Mouse (Mus musculus) lung, embryonic 16.5 days (tissue): ENCODE measurements around the gene Klhl25. TPM values are rescaled to one million over a fixed set of nuclear protein-coding genes. Genes with fewer than 3 reads are reported as not detected.

Experiments used
- ATAC-seq: fragments of 200-750 bp; cut with Nextera tagmentation; 2 replicates; pipeline ENCODE4 v1.8.0; 2017; ENCODE audit warnings: low read depth, mild to moderate bottlenecking, moderate library complexity
- H3K27ac ChIP-seq: fragments of 300-500 bp; sonication (generic); 2 replicates; pipeline ENCODE4 v1.5.1; 2014; ENCODE audit warnings: mild to moderate bottlenecking, control low read depth, low read length
- H3K27me3 ChIP-seq: fragments of 300-500 bp; sonication (generic); 2 replicates; pipeline ENCODE4 v1.6.1; 2014; ENCODE audit warnings: low read depth, low read length, mixed read lengths; ENCODE audit not compliant: control insufficient read depth, insufficient read depth
- H3K36me3 ChIP-seq: fragments of 300-500 bp; sonication (generic); 2 replicates; pipeline ENCODE4 v1.6.1; 2014; ENCODE audit warnings: low read length; ENCODE audit not compliant: control insufficient read depth, insufficient read depth
- H3K4me1 ChIP-seq: fragments of 300-500 bp; sonication (generic); replicated peaks from 2 replicates; pipeline ENCODE4 v1.6.1; 2014; ENCODE audit warnings: low read length, mixed read lengths; ENCODE audit not compliant: control insufficient read depth, insufficient read depth
- H3K4me2 ChIP-seq: fragments of 300-500 bp; sonication (generic); 2 replicates; pipeline ENCODE4 v1.6.1; 2014; ENCODE audit warnings: low read depth, low read length, control low read depth
- H3K4me3 ChIP-seq: fragments of 300-500 bp; sonication (generic); 2 replicates; pipeline ENCODE4 v1.5.1; 2014; ENCODE audit warnings: mild to moderate bottlenecking, low read length, control low read depth
- H3K9ac ChIP-seq: fragments of 300-500 bp; sonication (generic); 2 replicates; pipeline ENCODE4 v1.6.1; 2014; ENCODE audit warnings: low read length, control low read depth
- H3K9me3 ChIP-seq: fragments of 300-500 bp; sonication (generic); 2 replicates; pipeline ENCODE4 v1.6.1; 2016; ENCODE audit warnings: low read length; ENCODE audit not compliant: control insufficient read depth
- WGBS: fragments of 180-500 bp; shearing (Covaris S2); extraction: QIAGEN DNeasy Blood & Tissue Kit; methylation state at CpG from one replicate; pipeline ENCODE4 v1.1.7; 2014; 5-methylcytosine and 5-hydroxymethylcytosine counted together
- polyA plus RNA-seq: library from polyadenylated mRNA; unstranded; fragments of >200 nt; fragmentation: Nextera tagmentation; extraction: Ambion mirVana; gene quantifications from 2 replicates; pipeline ENCODE4 v1.2.1, GENCODE M21; 2015

Klhl25 gene
- polyA plus RNA-seq = 20.5 and 21.6 TPM in 2 replicates

- Histone ChIP-seq H3K4me1 (peaks cover 30% of the 10 kb centered on the region), H3K4me2 (peak within 1 kb of the TSS; percentile 87), H3K4me3 (peak within 1 kb of the TSS; percentile 93), H3K9me3 (no peaks in the 10 kb centered on the region), H3K27me3 (no peaks in the 10 kb centered on the region), H3K27ac (peak within 1 kb of the TSS; percentile 91), H3K36me3 (no peaks in the 10 kb centered on the region), H3K9ac (peak within 1 kb of the TSS; percentile 96)
- peak; percentile 97 for ATAC-seq
- WGBS = under 1% methylated on average over 60 of the region's 60 CpGs
Measured at GRCm38 (mm10) chr7:75848115-75848775, at the start of gene Klhl25. TSS of gene Klhl25 (plus strand) at chr7:75848310.

GRCm38 (mm10) chr7:75800530-75800929 is 47.6 kb upstream of the Klhl25 start:
- Histone ChIP-seq H3K9me3 (no peaks in the 10 kb centered on the region), H3K9ac (no peak overlapping the region), H3K4me3 (no peak overlapping the region), H3K27ac (no peak overlapping the region), H3K4me1 (no peaks in the 10 kb centered on the region), H3K4me2 (no peak overlapping the region), H3K36me3 (no peaks in the 10 kb centered on the region), H3K27me3 (no peaks in the 10 kb centered on the region)
- ATAC-seq = no peak
- 49% methylated on average over 4 of the region's 4 CpGs for WGBS

GRCm38 (mm10) chr7:75801022-75801421 is 47.1 kb upstream of the Klhl25 start:
- no peaks in the 10 kb centered on the region for H3K4me1 ChIP-seq
- H3K27me3 ChIP-seq = no peaks in the 10 kb centered on the region
- no peak for ATAC-seq
- H3K27ac ChIP-seq = no peak overlapping the region
- H3K36me3 ChIP-seq = no peaks in the 10 kb centered on the region
- H3K9me3 ChIP-seq = no peaks in the 10 kb centered on the region
- WGBS = 89% methylated on average over 3 of the region's 3 CpGs
- H3K4me3 ChIP-seq = no peak overlapping the region
- no peak overlapping the region for H3K9ac ChIP-seq
- H3K4me2 ChIP-seq = no peak overlapping the region

- peaks cover 5% of the 10 kb centered on the region; the same call in 1 of the 2 replicates for H3K4me1 ChIP-seq
- no peak for ATAC-seq
- no peak overlapping the region for H3K27ac ChIP-seq
- no peaks in the 10 kb centered on the region for H3K36me3 ChIP-seq
- no peaks in the 10 kb centered on the region for H3K9me3 ChIP-seq
- H3K4me2 ChIP-seq = no peak overlapping the region
- no peak overlapping the region for H3K9ac ChIP-seq
- no peaks in the 10 kb centered on the region for H3K27me3 ChIP-seq
- 83% methylated on average over 5 of the region's 5 CpGs for WGBS
- no peak overlapping the region for H3K4me3 ChIP-seq
Measured at GRCm38 (mm10) chr7:75801621-75802358, 46.3 kb upstream of the Klhl25 start.

GRCm38 (mm10) chr7:75802887-75803286 is 45.2 kb upstream of the Klhl25 start:
- Histone ChIP-seq H3K9me3 (no peaks in the 10 kb centered on the region), H3K4me2 (no peak overlapping the region), H3K27ac (no peak overlapping the region), H3K9ac (no peak overlapping the region), H3K36me3 (no peaks in the 10 kb centered on the region), H3K4me1 (peaks cover 6% of the 10 kb centered on the region; the same call in 1 of the 2 replicates), H3K4me3 (no peak overlapping the region), H3K27me3 (no peaks in the 10 kb centered on the region)
- no peak for ATAC-seq
- WGBS = 70% methylated on average over 3 of the region's 3 CpGs

- ATAC-seq = 0 out of 2 replicates have a peak, but pooled peaks have one; percentile 15
- 0 out of 2 replicates have a peak overlapping the region, but pooled peaks have one; percentile 14 for H3K27ac ChIP-seq
Measured at GRCm38 (mm10) chr7:75806161-75806560, 41.9 kb upstream of the Klhl25 start.

GRCm38 (mm10) chr7:75806711-75807110 is 41.4 kb upstream of the Klhl25 start:
- peak; percentile 54; the same call in 1 of the 2 replicates for ATAC-seq
- no peaks in the 10 kb centered on the region for H3K36me3 ChIP-seq
- no peak overlapping the region for H3K4me2 ChIP-seq
- no peaks in the 10 kb centered on the region for H3K27me3 ChIP-seq
- WGBS = 17% methylated on average over 4 of the region's 4 CpGs
- 0 out of 2 replicates have a peak overlapping the region, but pooled peaks have one; percentile 14 for H3K27ac ChIP-seq
- H3K4me3 ChIP-seq = no peak overlapping the region
- no peak overlapping the region for H3K9ac ChIP-seq
- H3K4me1 ChIP-seq = peaks cover 6% of the 10 kb centered on the region; the same call in 1 of the 2 replicates
- no peaks in the 10 kb centered on the region for H3K9me3 ChIP-seq

More at GRCm38 (mm10) chr7:75806161-75806560, 41.9 kb upstream of the Klhl25 start:
- 43% methylated on average over 4 of the region's 4 CpGs for WGBS
- Histone ChIP-seq H3K4me3 (no peak overlapping the region), H3K27me3 (no peaks in the 10 kb centered on the region), H3K9me3 (no peaks in the 10 kb centered on the region), H3K9ac (no peak overlapping the region), H3K36me3 (no peaks in the 10 kb centered on the region), H3K4me1 (peaks cover 6% of the 10 kb centered on the region; the same call in 1 of the 2 replicates), H3K4me2 (no peak overlapping the region)

GRCm38 (mm10) chr7:75807460-75808304 is 40.4 kb upstream of the Klhl25 start:
- no peak overlapping the region for H3K27ac ChIP-seq
- no peak overlapping the region for H3K9ac ChIP-seq
- no peak overlapping the region for H3K4me3 ChIP-seq
- H3K36me3 ChIP-seq = no peaks in the 10 kb centered on the region
- H3K27me3 ChIP-seq = no peaks in the 10 kb centered on the region
- WGBS = 62% methylated on average over 17 of the region's 17 CpGs
- H3K9me3 ChIP-seq = no peaks in the 10 kb centered on the region
- no peak; the same call in 1 of the 2 replicates for ATAC-seq
- H3K4me1 ChIP-seq = peaks cover 6% of the 10 kb centered on the region; the same call in 1 of the 2 replicates
- H3K4me2 ChIP-seq = no peak overlapping the region
